Mouse (Mus musculus) limb, embryonic 10.5 days (tissue): ENCODE data around the gene Socs1. TPM values are rescaled to one million over a fixed set of nuclear protein-coding genes. Genes with fewer than 3 reads are reported as not detected.
"Not testable (repeated sequence)": the region's sequence is repeated elsewhere in the genome, so short reads cannot be mapped to it uniquely, and the experiment has no call there.

Experiments used
- DNase-seq: peaks from one replicate; pipeline ENCODE4 v3.0.0-alpha.2; 2017; ENCODE audit warnings: low spot score
- H3K27ac ChIP-seq: fragments of 300-500 bp; sonication (generic); 2 replicates; pipeline ENCODE4 v1.5.1; 2016; ENCODE audit warnings: mild to moderate bottlenecking
- H3K27me3 ChIP-seq: fragments of 300-500 bp; sonication (generic); 2 replicates; pipeline ENCODE4 v1.6.1; 2016; ENCODE audit warnings: low read depth, mild to moderate bottlenecking; ENCODE audit not compliant: poor library complexity, severe bottlenecking
- H3K36me3 ChIP-seq: fragments of 300-500 bp; sonication (generic); 2 replicates; pipeline ENCODE4 v1.6.1; 2016; ENCODE audit warnings: mild to moderate bottlenecking, moderate library complexity
- H3K4me1 ChIP-seq: fragments of 300-500 bp; sonication (generic); 2 replicates; pipeline ENCODE4 v1.6.1; 2016
- H3K4me3 ChIP-seq: fragments of 300-500 bp; sonication (generic); 2 replicates; pipeline ENCODE4 v1.5.1; 2016; ENCODE audit warnings: mild to moderate bottlenecking, moderate library complexity
- H3K9me3 ChIP-seq: fragments of 300-500 bp; sonication (generic); replicated peaks from 2 replicates; pipeline ENCODE4 v1.6.1; 2016; ENCODE audit warnings: mild to moderate bottlenecking
- WGBS: fragments of 180-500 bp; shearing (Covaris S2); methylation state at CpG from one replicate; pipeline ENCODE4 v1.1.7; 2016; 5-methylcytosine and 5-hydroxymethylcytosine counted together
- polyA plus RNA-seq: library from polyadenylated mRNA; unstranded; fragments of >200 nt; fragmentation: Nextera tagmentation; extraction: Ambion mirVana; gene quantifications from 2 replicates; pipeline ENCODE4 v1.2.1, GENCODE M21; 2016

Gene Socs1
- polyA plus RNA-seq, 1 experiment from 2014 or later, result 4.6 TPM

DNA sequence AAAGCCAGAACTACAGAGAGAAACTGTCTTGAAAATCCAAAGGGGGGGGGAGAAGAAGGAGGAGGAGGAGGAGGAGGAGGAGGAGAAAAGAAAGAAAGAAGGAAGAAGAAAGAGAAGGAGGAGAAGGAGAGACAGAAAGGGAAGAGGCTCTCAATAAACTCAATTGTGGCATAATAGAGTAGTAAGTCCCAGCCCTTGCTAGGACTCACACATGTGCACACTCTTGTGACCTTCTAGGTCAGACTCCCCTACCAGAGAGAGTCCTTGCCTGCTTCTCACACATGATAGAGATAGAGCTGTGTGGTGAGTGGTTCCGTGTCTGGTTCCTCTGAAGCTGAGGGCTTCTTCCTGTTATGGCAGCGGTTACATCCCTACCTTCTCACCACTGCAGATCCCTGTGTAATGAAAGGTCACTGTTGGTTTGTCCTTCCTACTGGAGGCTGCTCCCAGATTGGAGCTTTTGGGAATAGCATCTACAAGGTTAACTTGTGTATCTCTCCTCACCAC is 27.6 kb upstream of the Socs1 start, which contains the start of gene Gm11172:
Gm11172 (plus strand) TSS at position 51 of the 507 bp plus-strand sequence.
- no peak within 1 kb of the TSS for H3K4me3 ChIP-seq

GRCm38 (mm10) chr16:10810376-10810775 is 25.0 kb upstream of the Socs1 start:
- Histone ChIP-seq H3K4me3 (no peak overlapping the region), H3K27ac (no peak overlapping the region), H3K4me1 (peaks cover 20% of the 10 kb centered on the region), H3K9me3 (no peaks in the 10 kb centered on the region), H3K36me3 (no peaks in the 10 kb centered on the region), H3K27me3 (no peaks in the 10 kb centered on the region)
- no peak for DNase-seq
- WGBS, result 79% methylated on average over 1 of the region's 1 CpGs

More for the DNA sequence above, 27.6 kb upstream of the Socs1 start, which contains the start of gene Gm11172:
- Histone ChIP-seq H3K27me3 (no peaks in the 10 kb centered on the region), H3K9me3 (no peaks in the 10 kb centered on the region), H3K4me1 (peaks cover 9% of the 10 kb centered on the region; the same call in 1 of the 2 replicates), H3K27ac (no peak within 1 kb of the TSS), H3K36me3 (no peaks in the 10 kb centered on the region)
- 83% methylated on average over 2 of the region's 2 CpGs for WGBS
- DNase-seq, result no peak

- H3K36me3 ChIP-seq, result no peaks in the 10 kb centered on the region
- H3K4me3 ChIP-seq, result no peak within 1 kb of the TSS
- WGBS, result 80% methylated on average over 10 of the region's 10 CpGs
- H3K27me3 ChIP-seq, result no peaks in the 10 kb centered on the region
- DNase-seq, result no peak
- H3K4me1 ChIP-seq, result peaks cover 15% of the 10 kb centered on the region
- H3K27ac ChIP-seq, result no peak within 1 kb of the TSS
- no peaks in the 10 kb centered on the region for H3K9me3 ChIP-seq
These were observed 20.6 kb upstream of the Socs1 start, which contains the start of gene Prm1 for GRCm38 (mm10) chr16:10805789-10806527. Prm1 (minus strand) TSS chr16:10805839.

DNA sequence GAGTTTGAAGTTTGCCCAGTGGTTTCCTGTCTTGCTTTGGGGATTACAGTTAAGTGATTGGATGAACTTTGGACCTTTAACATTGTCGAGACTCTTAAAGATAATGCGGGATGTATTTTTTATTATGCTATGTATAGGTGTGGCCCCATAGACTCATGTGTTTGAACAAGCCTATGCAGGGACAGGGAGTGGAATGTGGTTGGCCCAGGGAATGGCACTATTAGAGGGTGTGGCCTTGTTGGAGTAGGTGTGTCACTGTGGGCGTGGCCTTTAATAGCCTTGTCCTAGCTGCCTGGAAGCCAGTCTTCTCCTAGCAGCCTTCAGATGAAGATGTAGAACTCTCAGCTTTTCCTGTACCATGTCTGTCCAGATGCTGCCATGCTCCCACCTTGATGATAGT is 17.1 kb upstream of the Socs1 start:
- 95% methylated on average over 3 of the region's 3 CpGs for WGBS
- not testable (repeated sequence) for DNase-seq, H3K36me3 ChIP-seq, H3K27ac ChIP-seq, H3K9me3 ChIP-seq, H3K27me3 ChIP-seq, H3K4me3 ChIP-seq
- peaks cover 18% of the 10 kb centered on the region for H3K4me1 ChIP-seq

DNA sequence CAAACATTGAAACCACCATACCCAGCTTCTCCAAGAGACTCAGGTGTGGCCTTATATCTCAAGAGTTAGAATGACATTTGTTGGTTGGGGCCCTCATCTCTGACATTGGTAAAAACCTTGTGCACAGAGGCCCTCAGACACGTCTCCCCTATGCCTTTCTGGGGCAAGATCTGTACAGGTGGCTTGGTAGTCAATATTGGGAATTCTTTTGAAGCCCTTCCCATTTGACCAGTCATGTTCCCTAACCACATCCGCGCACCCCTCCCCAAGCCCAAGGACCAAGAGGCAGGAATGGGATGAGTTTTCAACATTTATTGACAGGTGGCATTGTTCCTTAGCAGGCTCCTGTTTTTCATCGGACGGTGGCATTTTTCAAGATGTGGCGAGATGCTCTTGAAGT is 10.7 kb upstream of the Socs1 start, which contains the start of gene Prm2:
Prm2 (minus strand) TSS at position 101 of the 400 bp plus-strand sequence.
- Histone ChIP-seq H3K4me3 (no peak within 1 kb of the TSS), H3K9me3 (no peaks in the 10 kb centered on the region), H3K27me3 (peaks cover 32% of the 10 kb centered on the region), H3K27ac (no peak within 1 kb of the TSS), H3K36me3 (no peaks in the 10 kb centered on the region), H3K4me1 (peaks cover 4% of the 10 kb centered on the region)
- DNase-seq, result no peak
- WGBS, result 84% methylated on average over 6 of the region's 6 CpGs

DNA sequence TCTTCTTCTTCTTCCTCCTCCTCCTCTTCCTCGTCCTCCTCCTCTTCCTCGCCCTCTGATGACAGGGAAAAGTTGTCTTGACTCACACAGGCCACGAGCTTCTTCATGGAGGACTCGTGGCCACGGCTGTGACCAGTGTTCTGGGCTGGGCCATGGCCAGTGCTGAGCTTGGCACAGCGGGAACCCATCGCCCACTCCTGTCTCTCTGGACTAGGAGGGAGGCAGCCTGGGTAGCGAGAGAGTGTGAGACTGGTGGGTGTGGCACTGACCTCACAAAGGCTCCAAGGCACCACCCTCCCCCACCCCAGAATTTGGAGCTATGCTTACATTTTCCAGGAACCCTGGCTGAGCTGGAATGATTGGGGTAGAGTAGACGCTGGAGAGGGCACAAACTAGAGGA is 5.4 kb upstream of the Socs1 start, which contains the start of gene Prm3:
Prm3 (minus strand) TSS at position 213 of the 400 bp plus-strand sequence.
- Histone ChIP-seq H3K27ac (no peak within 1 kb of the TSS), H3K9me3 (no peaks in the 10 kb centered on the region), H3K4me1 (peaks cover 28% of the 10 kb centered on the region), H3K4me3 (no peak within 1 kb of the TSS), H3K36me3 (no peaks in the 10 kb centered on the region), H3K27me3 (peaks cover 14% of the 10 kb centered on the region)
- 76% methylated on average over 9 of the region's 9 CpGs for WGBS
- no peak for DNase-seq

DNA sequence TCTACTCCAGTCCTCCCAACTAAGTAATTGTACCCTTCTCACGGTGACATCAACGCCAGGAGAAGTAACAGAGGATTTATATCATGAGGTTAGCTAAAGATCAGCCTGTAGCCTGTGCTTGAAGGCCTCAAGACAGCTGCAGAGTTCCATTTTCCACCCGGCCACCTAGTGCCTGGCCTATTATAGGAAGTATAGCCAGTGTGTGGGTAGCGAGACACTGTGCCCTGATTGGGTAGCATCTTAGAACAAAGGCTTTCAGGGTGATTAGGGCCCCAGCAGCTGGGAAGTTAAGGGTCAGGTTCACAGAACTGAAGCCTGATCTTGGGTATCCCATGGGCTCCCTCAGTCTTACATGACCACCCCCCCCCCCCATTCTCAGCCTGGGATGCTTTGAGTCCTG is 3.5 kb upstream of the Socs1 start:
- Histone ChIP-seq H3K36me3 (no peaks in the 10 kb centered on the region), H3K27ac (no peak overlapping the region), H3K27me3 (peaks cover 2% of the 10 kb centered on the region; the same call in 1 of the 2 replicates), H3K4me1 (peaks cover 42% of the 10 kb centered on the region), H3K9me3 (no peaks in the 10 kb centered on the region), H3K4me3 (no peak overlapping the region)
- 47% methylated on average over 4 of the region's 4 CpGs for WGBS
- no peak for DNase-seq

DNA sequence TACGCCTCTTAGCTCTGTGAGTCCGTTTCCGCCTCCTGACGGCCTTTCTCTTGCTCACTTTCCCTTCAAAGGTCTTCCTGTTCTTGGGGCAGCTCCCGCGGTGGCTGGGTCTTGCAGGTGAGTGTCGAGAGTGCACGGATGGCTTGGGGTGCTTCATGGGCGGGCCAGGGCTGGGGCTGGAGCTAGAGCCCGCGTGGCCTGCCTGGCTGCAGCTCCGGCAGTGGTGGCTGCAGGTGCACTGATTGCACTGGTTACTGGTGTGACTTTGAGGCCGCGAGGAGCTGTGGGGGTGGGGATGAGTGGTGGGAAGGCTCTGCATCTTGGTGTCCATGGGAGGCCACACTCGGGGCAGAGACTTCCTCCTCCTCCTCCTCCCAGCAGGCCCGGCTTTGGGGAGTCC is 2.9 kb upstream of the Socs1 start, which contains the start of gene Tnp2:
Tnp2 (minus strand) TSS at position 390 of the 400 bp plus-strand sequence.
- peaks cover 47% of the 10 kb centered on the region for H3K4me1 ChIP-seq
- H3K27ac ChIP-seq, result 0 out of 2 replicates have a peak within 1 kb of the TSS, but pooled peaks have one; percentile 12
- no peaks in the 10 kb centered on the region for H3K36me3 ChIP-seq
- H3K9me3 ChIP-seq, result no peaks in the 10 kb centered on the region
- no peak within 1 kb of the TSS for H3K4me3 ChIP-seq
- no peak for DNase-seq
- H3K27me3 ChIP-seq, result peaks cover 8% of the 10 kb centered on the region
- WGBS, result 44% methylated on average over 16 of the region's 16 CpGs

DNA sequence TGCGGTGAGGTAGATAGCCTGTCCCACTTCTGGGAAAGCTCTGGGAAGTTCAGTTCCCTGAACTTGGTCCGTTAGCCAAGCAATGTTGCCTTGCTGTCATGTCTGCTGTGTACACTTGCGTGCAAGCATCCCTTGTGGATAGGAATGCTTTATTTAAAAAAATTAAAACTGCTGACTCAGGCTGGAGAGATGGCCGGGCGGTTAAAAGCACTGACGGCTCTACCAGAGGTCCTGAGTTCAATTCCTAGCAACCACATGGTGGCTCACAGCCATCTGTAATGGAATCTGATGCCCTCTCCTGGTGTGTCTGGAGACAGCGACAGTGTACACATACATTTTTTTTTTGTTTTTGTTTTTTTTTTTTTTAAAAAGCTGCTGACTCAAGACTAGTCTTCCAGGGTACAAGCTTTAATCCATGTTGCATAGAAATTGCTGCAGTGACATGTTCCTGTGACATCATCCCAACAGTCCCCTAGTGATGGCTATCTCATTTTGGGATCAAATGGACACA is 2.3 kb upstream of the Socs1 start:
- Histone ChIP-seq H3K27ac (no peak overlapping the region), H3K36me3 (no peaks in the 10 kb centered on the region), H3K27me3 (peaks cover 13% of the 10 kb centered on the region), H3K4me1 (peaks cover 53% of the 10 kb centered on the region), H3K9me3 (no peaks in the 10 kb centered on the region), H3K4me3 (no peak overlapping the region)
- 81% methylated on average over 7 of the region's 7 CpGs for WGBS
- no peak for DNase-seq

DNA sequence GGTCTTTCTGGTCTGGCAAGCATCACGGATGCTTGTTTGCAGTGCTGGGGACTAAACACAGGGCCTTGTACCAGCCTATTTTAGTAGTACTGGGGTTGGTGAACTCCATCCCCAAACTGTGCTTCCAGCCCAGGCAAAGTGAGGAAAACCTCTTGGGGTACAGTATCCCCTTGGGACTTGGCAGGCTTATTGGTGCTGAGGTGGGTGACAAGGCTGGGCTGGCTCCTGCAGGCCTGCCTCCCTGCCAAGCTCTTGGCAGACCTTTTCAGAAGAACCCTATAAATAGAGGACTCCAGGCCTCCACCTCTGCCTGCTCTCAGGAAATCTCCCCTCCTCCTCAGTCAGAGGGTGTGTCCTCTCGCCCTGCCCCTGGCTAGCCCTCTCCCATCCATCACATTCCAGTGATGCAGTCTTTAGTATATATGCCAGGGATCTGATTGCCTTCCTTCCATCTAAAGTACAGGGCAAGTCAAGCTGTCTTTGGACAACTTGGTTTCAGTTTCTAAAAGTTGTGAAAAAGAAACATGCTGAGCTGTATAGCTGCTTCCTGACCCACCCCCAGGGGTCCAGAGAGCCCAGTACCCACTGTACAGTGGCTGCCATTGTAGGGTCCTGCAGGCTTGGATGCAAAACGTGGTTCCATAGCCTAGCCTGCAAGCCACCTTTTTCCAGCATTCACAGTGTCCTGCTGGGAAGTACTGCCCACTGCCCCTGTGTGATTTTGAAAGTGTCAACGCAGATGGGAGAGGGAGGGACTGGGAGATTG is 1.6 kb upstream of the Socs1 start:
- DNase-seq, result no peak
- Histone ChIP-seq H3K4me1 (peaks cover 60% of the 10 kb centered on the region), H3K27ac (peak overlapping the region; percentile 94; the same call in 1 of the 2 replicates), H3K4me3 (no peak overlapping the region), H3K36me3 (no peaks in the 10 kb centered on the region), H3K9me3 (no peaks in the 10 kb centered on the region), H3K27me3 (peaks cover 13% of the 10 kb centered on the region)
- WGBS, result 55% methylated on average over 4 of the region's 4 CpGs

DNA sequence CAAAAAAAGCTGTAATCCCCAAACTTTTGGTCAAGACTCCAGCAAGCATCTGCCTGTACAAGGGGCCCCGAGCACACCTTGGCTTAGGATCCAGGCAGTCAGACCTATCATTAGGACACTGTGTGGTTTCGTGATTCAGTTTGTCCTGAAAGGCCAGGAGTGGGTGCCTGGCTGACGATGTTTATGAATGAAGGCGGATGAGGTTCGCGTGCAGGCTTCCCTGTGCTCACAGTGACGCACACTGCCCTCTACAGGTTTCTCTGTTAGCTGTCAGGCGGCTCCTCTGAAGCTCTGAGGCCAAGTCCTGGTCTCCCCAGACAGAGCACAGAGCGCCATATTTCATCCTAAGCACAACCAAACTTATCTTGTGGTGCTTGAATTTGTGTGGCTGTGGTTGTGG is 952 bp upstream of the Socs1 start:
- Histone ChIP-seq H3K36me3 (no peaks in the 10 kb centered on the region), H3K27me3 (peaks cover 13% of the 10 kb centered on the region)
- peak; percentile 86 for DNase-seq

DNA sequence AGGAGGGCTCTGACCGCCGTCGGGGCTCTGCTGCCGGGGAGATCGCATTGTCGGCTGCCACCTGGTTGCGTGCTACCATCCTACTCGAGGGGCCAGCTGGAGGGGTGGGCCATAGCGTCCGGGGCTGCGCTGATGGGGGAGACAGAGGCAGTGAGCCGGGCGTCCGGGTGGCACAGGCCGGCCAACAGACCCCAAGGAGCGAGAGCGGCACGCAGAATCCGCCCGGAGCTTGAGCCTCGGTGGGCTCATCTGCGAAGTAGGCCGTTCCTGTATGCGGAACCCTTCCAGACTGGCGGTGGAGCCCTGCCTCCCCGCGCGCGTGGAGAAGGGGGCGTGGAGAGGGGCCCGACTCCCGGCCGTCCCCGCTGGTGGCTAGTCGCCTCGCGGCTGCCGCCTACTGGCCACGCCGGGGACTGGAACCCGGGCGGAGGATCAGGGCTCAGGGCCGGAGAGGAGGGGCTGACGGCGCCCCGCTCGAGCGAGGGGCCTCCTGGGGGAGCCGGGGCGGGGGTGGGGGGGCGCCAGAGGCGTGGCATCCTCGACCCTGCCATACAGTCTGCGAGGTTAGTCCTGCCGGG is 454 bp downstream of the Socs1 start:
- Histone ChIP-seq H3K27me3 (peaks cover 13% of the 10 kb centered on the region), H3K4me1 (peaks cover 77% of the 10 kb centered on the region), H3K27ac (peak overlapping the region; percentile 94), H3K36me3 (no peaks in the 10 kb centered on the region), H3K4me3 (peak overlapping the region; percentile 75), H3K9me3 (no peaks in the 10 kb centered on the region)
- DNase-seq, result peak; percentile 98
- under 1% methylated on average over 38 of the region's 55 CpGs for WGBS

More for the DNA sequence above, 952 bp upstream of the Socs1 start:
- Histone ChIP-seq H3K27ac (peak overlapping the region; percentile 94), H3K4me3 (peak overlapping the region; percentile 75), H3K9me3 (no peaks in the 10 kb centered on the region), H3K4me1 (peaks cover 66% of the 10 kb centered on the region)
- WGBS, result 3% methylated on average over 9 of the region's 9 CpGs
